Mouse (Mus musculus): Measurements from ENCODE around the gene Lix1. TPM values are rescaled to one million over a fixed set of nuclear protein-coding genes. Genes with fewer than 3 reads are reported as not detected.

Gene Lix1
- polyA plus RNA-seq, 1 experiment from 2014 or later = 5.9 TPM

DNA sequence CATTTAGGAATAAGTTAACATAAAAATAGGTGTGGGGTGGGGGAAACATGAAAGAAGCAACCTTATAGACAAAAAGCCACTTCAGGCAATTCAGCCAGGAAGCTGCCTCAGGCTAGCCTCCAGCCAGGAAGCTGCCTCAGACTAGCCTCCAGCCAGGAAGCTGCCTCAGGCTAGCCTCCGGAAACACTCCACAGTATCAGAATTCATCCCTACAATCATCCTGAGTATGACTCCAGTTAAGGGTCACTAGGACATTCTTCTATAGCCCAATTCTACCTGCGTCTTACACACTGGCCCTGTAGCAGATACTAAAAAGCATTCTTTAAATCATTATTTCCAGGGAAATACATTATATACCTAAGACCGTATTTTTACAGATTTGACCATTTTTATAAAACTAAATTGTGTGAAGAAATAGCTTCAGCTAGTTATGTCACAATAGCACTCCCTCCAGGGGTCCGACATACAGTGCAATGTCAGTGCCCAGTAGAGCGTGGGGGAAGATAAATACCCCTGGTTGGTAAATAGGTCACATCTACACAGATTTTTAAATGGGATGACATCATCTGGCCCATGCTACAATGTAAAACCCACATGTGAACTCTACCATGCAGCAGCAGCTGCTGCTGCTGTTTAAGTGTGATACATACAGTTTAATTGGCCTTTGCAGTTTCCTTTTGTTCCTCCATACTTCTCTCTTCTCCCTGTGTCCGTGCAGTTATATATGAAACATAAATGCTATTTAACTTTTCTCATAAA lies 6.4 kb downstream of the Lix1 start:
- Histone ChIP-seq H3K36me3 (replicated peaks; ENCODE audit: control insufficient read depth, insufficient read depth) (no peaks in the 10 kb centered on the region), H3K4me1 (replicated peaks; ENCODE audit: control insufficient read depth, insufficient read depth, low read length) (peaks cover 9% of the 10 kb centered on the region; the same call in 1 of the 2 replicates), H3K4me2 (replicated peaks) (no peak overlapping the region), H3K9ac (no peak overlapping the region), H3K27ac (no peak overlapping the region), H3K9me3 (ENCODE audit: control insufficient read depth, low read length) (no peaks in the 10 kb centered on the region), H3K27me3 (ENCODE audit: control insufficient read depth, insufficient read depth, low read length) (no peaks in the 10 kb centered on the region), H3K4me3 (replicated peaks; ENCODE audit: low read length) (no peak overlapping the region)
- 34% methylated on average over 6 of the region's 6 CpGs for WGBS
- peak; percentile 48; the same call in 1 of the 2 replicates for ATAC-seq (ENCODE audit: low FRiP score)
- no peak for DNase-seq (ENCODE audit: low spot score)

GRCm38 (mm10) chr17:17409601-17410000 lies 7.1 kb downstream of the Lix1 start:
- Histone ChIP-seq H3K9ac (no peak overlapping the region), H3K27ac (no peak overlapping the region; the same call in 1 of the 2 replicates), H3K4me3 (replicated peaks; ENCODE audit: low read length) (no peak overlapping the region), H3K27me3 (ENCODE audit: control insufficient read depth, insufficient read depth, low read length) (no peaks in the 10 kb centered on the region), H3K36me3 (replicated peaks; ENCODE audit: control insufficient read depth, insufficient read depth) (no peaks in the 10 kb centered on the region), H3K4me1 (replicated peaks; ENCODE audit: control insufficient read depth, insufficient read depth, low read length) (peaks cover 9% of the 10 kb centered on the region; the same call in 1 of the 2 replicates), H3K9me3 (ENCODE audit: control insufficient read depth, low read length) (no peaks in the 10 kb centered on the region), H3K4me2 (replicated peaks) (no peak overlapping the region)
- ATAC-seq (ENCODE audit: low FRiP score) = 0 out of 2 replicates have a peak, but pooled peaks have one; percentile 24
- DNase-seq (ENCODE audit: low spot score) = no peak
- WGBS = 6% methylated on average over 2 of the region's 2 CpGs

DNA sequence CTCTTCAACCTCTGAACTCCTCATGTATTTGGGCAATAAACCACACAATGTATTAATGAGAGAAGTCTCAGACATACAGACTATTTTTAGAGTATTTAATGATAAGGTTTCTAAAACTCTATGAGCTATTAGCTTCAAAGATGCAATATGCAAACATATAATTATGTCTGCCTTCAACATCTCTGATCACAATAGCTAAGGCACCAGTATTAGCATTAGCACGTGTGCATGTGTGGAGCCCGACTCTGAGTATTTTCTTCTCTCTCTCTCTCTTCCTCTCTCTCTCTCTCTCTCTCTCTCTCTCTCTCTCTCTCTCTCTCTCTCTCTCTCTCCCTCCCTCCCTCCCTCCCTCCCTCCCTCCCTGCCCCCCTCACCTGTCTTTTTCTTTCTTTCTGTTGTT lies 9.0 kb downstream of the Lix1 start:
- Histone ChIP-seq H3K9ac (no peak overlapping the region), H3K27ac (no peak overlapping the region), H3K4me2 (replicated peaks) (no peak overlapping the region), H3K9me3 (ENCODE audit: control insufficient read depth, low read length) (no peaks in the 10 kb centered on the region), H3K36me3 (replicated peaks; ENCODE audit: control insufficient read depth, insufficient read depth) (no peaks in the 10 kb centered on the region), H3K4me1 (replicated peaks; ENCODE audit: control insufficient read depth, insufficient read depth, low read length) (peaks cover 9% of the 10 kb centered on the region; the same call in 1 of the 2 replicates), H3K27me3 (ENCODE audit: control insufficient read depth, insufficient read depth, low read length) (no peaks in the 10 kb centered on the region), H3K4me3 (replicated peaks; ENCODE audit: low read length) (no peak overlapping the region)
- no peak for DNase-seq (ENCODE audit: low spot score)
- no peak for ATAC-seq (ENCODE audit: low FRiP score)
- 83% methylated on average over 2 of the region's 2 CpGs for WGBS

GRCm38 (mm10) chr17:17412176-17412575 lies 9.7 kb downstream of the Lix1 start:
- 95% methylated on average over 2 of the region's 2 CpGs for WGBS
- Histone ChIP-seq H3K4me3 (replicated peaks; ENCODE audit: low read length) (no peak overlapping the region), H3K9me3 (ENCODE audit: control insufficient read depth, low read length) (no peaks in the 10 kb centered on the region), H3K4me1 (replicated peaks; ENCODE audit: control insufficient read depth, insufficient read depth, low read length) (peaks cover 9% of the 10 kb centered on the region; the same call in 1 of the 2 replicates), H3K27ac (no peak overlapping the region), H3K9ac (no peak overlapping the region), H3K27me3 (ENCODE audit: control insufficient read depth, insufficient read depth, low read length) (no peaks in the 10 kb centered on the region), H3K36me3 (replicated peaks; ENCODE audit: control insufficient read depth, insufficient read depth) (no peaks in the 10 kb centered on the region), H3K4me2 (replicated peaks) (no peak overlapping the region)
- no peak for ATAC-seq (ENCODE audit: low FRiP score)
- no peak for DNase-seq (ENCODE audit: low spot score)

- Histone ChIP-seq H3K36me3 (replicated peaks; ENCODE audit: control insufficient read depth, insufficient read depth) (no peaks in the 10 kb centered on the region), H3K9me3 (ENCODE audit: control insufficient read depth, low read length) (no peaks in the 10 kb centered on the region), H3K4me2 (replicated peaks) (no peak overlapping the region), H3K27ac (no peak overlapping the region), H3K9ac (no peak overlapping the region), H3K4me1 (replicated peaks; ENCODE audit: control insufficient read depth, insufficient read depth, low read length) (peaks cover 5% of the 10 kb centered on the region; the same call in 1 of the 2 replicates), H3K27me3 (ENCODE audit: control insufficient read depth, insufficient read depth, low read length) (no peaks in the 10 kb centered on the region), H3K4me3 (replicated peaks; ENCODE audit: low read length) (no peak overlapping the region)
- no peak for DNase-seq (ENCODE audit: low spot score)
- WGBS = 96% methylated on average over 3 of the region's 3 CpGs
- no peak for ATAC-seq (ENCODE audit: low FRiP score)
Observed at GRCm38 (mm10) chr17:17414206-17414605, 11.7 kb downstream of the Lix1 start.

GRCm38 (mm10) chr17:17424609-17425307 lies 22.3 kb downstream of the Lix1 start:
- DNase-seq (ENCODE audit: low spot score) (no peak), ATAC-seq (ENCODE audit: low FRiP score) (no peak)
- Histone ChIP-seq H3K9me3 (ENCODE audit: control insufficient read depth, low read length) (no peaks in the 10 kb centered on the region), H3K4me3 (replicated peaks; ENCODE audit: low read length) (no peak overlapping the region), H3K36me3 (replicated peaks; ENCODE audit: control insufficient read depth, insufficient read depth) (no peaks in the 10 kb centered on the region), H3K4me2 (replicated peaks) (no peak overlapping the region), H3K27ac (no peak overlapping the region), H3K9ac (no peak overlapping the region), H3K4me1 (replicated peaks; ENCODE audit: control insufficient read depth, insufficient read depth, low read length) (no peaks in the 10 kb centered on the region), H3K27me3 (ENCODE audit: control insufficient read depth, insufficient read depth, low read length) (no peaks in the 10 kb centered on the region)
- 27% methylated on average over 4 of the region's 4 CpGs for WGBS

- H3K4me3 ChIP-seq (replicated peaks; ENCODE audit: low read length) = no peak overlapping the region
- no peak overlapping the region for H3K4me2 ChIP-seq (replicated peaks)
- no peak overlapping the region for H3K9ac ChIP-seq
- no peaks in the 10 kb centered on the region for H3K27me3 ChIP-seq (ENCODE audit: control insufficient read depth, insufficient read depth, low read length)
- no peaks in the 10 kb centered on the region for H3K36me3 ChIP-seq (replicated peaks; ENCODE audit: control insufficient read depth, insufficient read depth)
- DNase-seq (ENCODE audit: low spot score) (no peak), ATAC-seq (ENCODE audit: low FRiP score) (no peak)
- no peaks in the 10 kb centered on the region for H3K9me3 ChIP-seq (ENCODE audit: control insufficient read depth, low read length)
- 34% methylated on average over 4 of the region's 4 CpGs for WGBS
- no peak overlapping the region for H3K27ac ChIP-seq
- no peaks in the 10 kb centered on the region for H3K4me1 ChIP-seq (replicated peaks; ENCODE audit: control insufficient read depth, insufficient read depth, low read length)
Observed at GRCm38 (mm10) chr17:17425308-17425813, 22.9 kb downstream of the Lix1 start.

- no peak for DNase-seq (ENCODE audit: low spot score)
- Histone ChIP-seq H3K27ac (no peak overlapping the region), H3K9ac (no peak overlapping the region), H3K27me3 (ENCODE audit: control insufficient read depth, insufficient read depth, low read length) (no peaks in the 10 kb centered on the region), H3K4me2 (replicated peaks) (no peak overlapping the region), H3K9me3 (ENCODE audit: control insufficient read depth, low read length) (no peaks in the 10 kb centered on the region), H3K36me3 (replicated peaks; ENCODE audit: control insufficient read depth, insufficient read depth) (no peaks in the 10 kb centered on the region), H3K4me3 (replicated peaks; ENCODE audit: low read length) (no peak overlapping the region), H3K4me1 (replicated peaks; ENCODE audit: control insufficient read depth, insufficient read depth, low read length) (no peaks in the 10 kb centered on the region)
- no peak for ATAC-seq (ENCODE audit: low FRiP score)
- WGBS = 67% methylated on average over 3 of the region's 3 CpGs
Observed at GRCm38 (mm10) chr17:17425906-17426305, 23.4 kb downstream of the Lix1 start.

GRCm38 (mm10) chr17:17428888-17429287 lies 26.4 kb downstream of the Lix1 start:
- no peak for DNase-seq (ENCODE audit: low spot score)
- 88% methylated on average over 2 of the region's 2 CpGs for WGBS
- no peak overlapping the region for H3K4me3 ChIP-seq (replicated peaks; ENCODE audit: low read length)

More at GRCm38 (mm10) chr17:17428888-17429287, 26.4 kb downstream of the Lix1 start:
- H3K36me3 ChIP-seq (replicated peaks; ENCODE audit: control insufficient read depth, insufficient read depth) = no peaks in the 10 kb centered on the region
- H3K9ac ChIP-seq = no peak overlapping the region
- H3K4me1 ChIP-seq (replicated peaks; ENCODE audit: control insufficient read depth, insufficient read depth, low read length) = no peaks in the 10 kb centered on the region
- H3K27ac ChIP-seq = no peak overlapping the region
- H3K4me2 ChIP-seq (replicated peaks) = no peak overlapping the region
- no peaks in the 10 kb centered on the region for H3K27me3 ChIP-seq (ENCODE audit: control insufficient read depth, insufficient read depth, low read length)
- H3K9me3 ChIP-seq (ENCODE audit: control insufficient read depth, low read length) = no peaks in the 10 kb centered on the region
- no peak for ATAC-seq (ENCODE audit: low FRiP score)
